Mouse (Mus musculus): ENCODE measurements around the gene Abcf1. TPM values are rescaled to one million over a fixed set of nuclear protein-coding genes. Genes with fewer than 3 reads are reported as not detected.
A peak's percentile ranks its signal among the peaks of the same experiment; 100 is the strongest.
"Not testable (repeated sequence)": the region's sequence is repeated elsewhere in the genome, so short reads cannot be mapped to it uniquely, and the experiment has no call there.

Abcf1 gene
- polyA plus RNA-seq, 1 experiment from 2014 or later, result 99.9 TPM

- Histone ChIP-seq H3K9ac (no peak overlapping the region), H3K36me3 (peaks cover 15% of the 10 kb centered on the region), H3K27me3 (replicated peaks) (no peaks in the 10 kb centered on the region), H3K9me3 (no peaks in the 10 kb centered on the region), H3K4me1 (replicated peaks) (peaks cover 16% of the 10 kb centered on the region), H3K4me2 (replicated peaks) (no peak overlapping the region), H3K27ac (no peak overlapping the region), H3K4me3 (replicated peaks) (no peak overlapping the region)
- ATAC-seq, result no peak
- WGBS, result 91% methylated on average over 2 of the region's 2 CpGs
Measured at GRCm38 (mm10) chr17:35967621-35968020, 1.9 kb downstream of the Abcf1 start.

GRCm38 (mm10) chr17:35963279-35963678 lies 6.3 kb downstream of the Abcf1 start:
- no peak for ATAC-seq
- Histone ChIP-seq H3K27me3 (replicated peaks) (no peaks in the 10 kb centered on the region), H3K27ac (no peak overlapping the region), H3K9me3 (no peaks in the 10 kb centered on the region), H3K4me1 (replicated peaks) (peaks cover 2% of the 10 kb centered on the region; the same call in 1 of the 2 replicates), H3K36me3 (peaks cover 52% of the 10 kb centered on the region), H3K4me3 (replicated peaks) (no peak overlapping the region), H3K9ac (no peak overlapping the region), H3K4me2 (replicated peaks) (no peak overlapping the region)
- WGBS, result 91% methylated on average over 10 of the region's 10 CpGs

GRCm38 (mm10) chr17:35958533-35959223 lies 10.9 kb downstream of the Abcf1 start:
- WGBS, result 92% methylated on average over 15 of the region's 15 CpGs
- Histone ChIP-seq H3K4me3 (replicated peaks) (no peak overlapping the region), H3K27ac (no peak overlapping the region), H3K36me3 (peaks cover 67% of the 10 kb centered on the region), H3K4me1 (replicated peaks) (no peaks in the 10 kb centered on the region), H3K9me3 (no peaks in the 10 kb centered on the region), H3K9ac (no peak overlapping the region), H3K27me3 (replicated peaks) (no peaks in the 10 kb centered on the region), H3K4me2 (replicated peaks) (no peak overlapping the region)
- ATAC-seq, result no peak

- Histone ChIP-seq H3K27ac (no peak overlapping the region), H3K9ac (no peak overlapping the region), H3K36me3 (peaks cover 32% of the 10 kb centered on the region), H3K4me1 (replicated peaks) (no peaks in the 10 kb centered on the region), H3K4me2 (replicated peaks) (no peak overlapping the region), H3K9me3 (no peaks in the 10 kb centered on the region), H3K27me3 (replicated peaks) (no peaks in the 10 kb centered on the region), H3K4me3 (replicated peaks) (no peak overlapping the region)
- no peak for ATAC-seq
- WGBS, result 75% methylated on average over 8 of the region's 8 CpGs
Measured at GRCm38 (mm10) chr17:35954665-35955064, 14.9 kb downstream of the Abcf1 start.

GRCm38 (mm10) chr17:35952559-35952958 lies 17.0 kb downstream of the Abcf1 start:
- not testable (repeated sequence) for H3K9me3 ChIP-seq; H3K4me1 ChIP-seq (replicated peaks); H3K27me3 ChIP-seq (replicated peaks); H3K4me3 ChIP-seq (replicated peaks); H3K27ac ChIP-seq; ATAC-seq; H3K9ac ChIP-seq; H3K4me2 ChIP-seq (replicated peaks)
- 78% methylated on average over 3 of the region's 3 CpGs for WGBS
- H3K36me3 ChIP-seq, result peaks cover 12% of the 10 kb centered on the region

GRCm38 (mm10) chr17:35950946-35951345 lies 18.6 kb downstream of the Abcf1 start:
- not testable (repeated sequence) for H3K4me1 ChIP-seq (replicated peaks); H3K27ac ChIP-seq; H3K4me3 ChIP-seq (replicated peaks); H3K9ac ChIP-seq; ATAC-seq; H3K9me3 ChIP-seq; H3K27me3 ChIP-seq (replicated peaks); H3K4me2 ChIP-seq (replicated peaks); H3K36me3 ChIP-seq

GRCm38 (mm10) chr17:35939941-35940340 lies 29.6 kb downstream of the Abcf1 start:
- Histone ChIP-seq H3K4me1 (replicated peaks) (no peaks in the 10 kb centered on the region), H3K27me3 (replicated peaks) (no peaks in the 10 kb centered on the region), H3K36me3 (no peaks in the 10 kb centered on the region), H3K9ac (no peak overlapping the region), H3K4me3 (replicated peaks) (no peak overlapping the region), H3K9me3 (no peaks in the 10 kb centered on the region), H3K27ac (no peak overlapping the region), H3K4me2 (replicated peaks) (no peak overlapping the region)
- WGBS, result 63% methylated on average over 1 of the region's 1 CpGs
- ATAC-seq, result no peak

- Histone ChIP-seq H3K27me3 (replicated peaks) (no peaks in the 10 kb centered on the region), H3K4me1 (replicated peaks) (no peaks in the 10 kb centered on the region), H3K4me2 (replicated peaks) (no peak overlapping the region), H3K36me3 (no peaks in the 10 kb centered on the region), H3K9me3 (no peaks in the 10 kb centered on the region), H3K27ac (no peak overlapping the region), H3K4me3 (replicated peaks) (no peak overlapping the region), H3K9ac (no peak overlapping the region)
- 61% methylated on average over 2 of the region's 2 CpGs for WGBS
- ATAC-seq, result no peak
Measured at GRCm38 (mm10) chr17:35939108-35939507, 30.5 kb downstream of the Abcf1 start.

GRCm38 (mm10) chr17:35937700-35938348 lies 31.7 kb downstream of the Abcf1 start:
- no peak overlapping the region for H3K9ac ChIP-seq
- ATAC-seq, result peak; percentile 72
- no peaks in the 10 kb centered on the region for H3K27me3 ChIP-seq (replicated peaks)
- H3K9me3 ChIP-seq, result no peaks in the 10 kb centered on the region
- H3K4me3 ChIP-seq (replicated peaks), result no peak overlapping the region
- H3K27ac ChIP-seq, result no peak overlapping the region
- H3K36me3 ChIP-seq, result no peaks in the 10 kb centered on the region
- H3K4me1 ChIP-seq (replicated peaks), result no peaks in the 10 kb centered on the region
- H3K4me2 ChIP-seq (replicated peaks), result no peak overlapping the region
- 48% methylated on average over 2 of the region's 2 CpGs for whole genome bisulfite sequencing

- H3K27ac ChIP-seq; H3K27me3 ChIP-seq (replicated peaks); H3K36me3 ChIP-seq; H3K4me2 ChIP-seq (replicated peaks); H3K9ac ChIP-seq; H3K4me3 ChIP-seq (replicated peaks); H3K9me3 ChIP-seq; H3K4me1 ChIP-seq (replicated peaks); ATAC-seq: not testable (repeated sequence)
- 82% methylated on average over 14 of the region's 14 CpGs for WGBS
Measured at GRCm38 (mm10) chr17:35935763-35936162, 33.8 kb downstream of the Abcf1 start.

GRCm38 (mm10) chr17:35932608-35933007 lies 37.0 kb downstream of the Abcf1 start:
- Histone ChIP-seq H3K4me2 (replicated peaks) (no peak overlapping the region), H3K4me1 (replicated peaks) (no peaks in the 10 kb centered on the region), H3K27me3 (replicated peaks) (no peaks in the 10 kb centered on the region), H3K36me3 (peaks cover 32% of the 10 kb centered on the region), H3K4me3 (replicated peaks) (no peak overlapping the region), H3K9me3 (no peaks in the 10 kb centered on the region), H3K9ac (no peak overlapping the region), H3K27ac (no peak overlapping the region)
- 90% methylated on average over 4 of the region's 4 CpGs for WGBS
- ATAC-seq, result no peak

GRCm38 (mm10) chr17:35930627-35931026 lies 38.9 kb downstream of the Abcf1 start:
- 93% methylated on average over 12 of the region's 12 CpGs for WGBS
- Histone ChIP-seq H3K36me3 (peaks cover 43% of the 10 kb centered on the region), H3K9me3 (no peaks in the 10 kb centered on the region), H3K4me1 (replicated peaks) (no peaks in the 10 kb centered on the region), H3K27me3 (replicated peaks) (no peaks in the 10 kb centered on the region), H3K9ac (no peak overlapping the region), H3K4me2 (replicated peaks) (no peak overlapping the region), H3K4me3 (replicated peaks) (no peak overlapping the region), H3K27ac (no peak overlapping the region)
- peak; percentile 16; the same call in 1 of the 2 replicates for ATAC-seq

- Histone ChIP-seq H3K4me2 (replicated peaks) (no peak overlapping the region), H3K4me1 (replicated peaks) (no peaks in the 10 kb centered on the region), H3K4me3 (replicated peaks) (no peak overlapping the region), H3K27ac (no peak overlapping the region), H3K27me3 (replicated peaks) (no peaks in the 10 kb centered on the region), H3K36me3 (peaks cover 47% of the 10 kb centered on the region), H3K9ac (no peak overlapping the region), H3K9me3 (no peaks in the 10 kb centered on the region)
- no peak for ATAC-seq
- 98% methylated on average over 2 of the region's 2 CpGs for WGBS
Measured at GRCm38 (mm10) chr17:35929534-35929933, 40.0 kb downstream of the Abcf1 start.

Data from intestine, embryonic 15.5 days (tissue).